Mouse (Mus musculus) gastrocnemius, postnatal 4 days (tissue): Measurements from ENCODE around the gene Morc3. TPM values are rescaled to one million over a fixed set of nuclear protein-coding genes. Genes with fewer than 3 reads are reported as not detected.

ENCODE experiments used
- DNase-seq, 2 experiments: peaks; one replicate each; pipeline ENCODE4 v3.0.0; 2021 to 2022; ENCODE audit warnings: low spot score in 2 of 2, mixed read lengths in 2 of 2
- total RNA-seq, 2 experiments: library from RNA; stranded (reverse); gene quantifications; 2 replicates each; pipeline ENCODE4 v1.2.3; 2021

The Morc3 gene
- total RNA-seq, 2 experiments from 2014 or later = 35.5 to 50.6 TPM

GRCm38 (mm10) chr16:93919189-93919588, 87.3 kb downstream of the Morc3 start:
- no peak for DNase-seq

- no peak for DNase-seq
Observed at GRCm38 (mm10) chr16:93920673-93921072, 88.8 kb downstream of the Morc3 start.

- no peak for DNase-seq
Observed at GRCm38 (mm10) chr16:93922835-93923389, 91.0 kb downstream of the Morc3 start.

DNA sequence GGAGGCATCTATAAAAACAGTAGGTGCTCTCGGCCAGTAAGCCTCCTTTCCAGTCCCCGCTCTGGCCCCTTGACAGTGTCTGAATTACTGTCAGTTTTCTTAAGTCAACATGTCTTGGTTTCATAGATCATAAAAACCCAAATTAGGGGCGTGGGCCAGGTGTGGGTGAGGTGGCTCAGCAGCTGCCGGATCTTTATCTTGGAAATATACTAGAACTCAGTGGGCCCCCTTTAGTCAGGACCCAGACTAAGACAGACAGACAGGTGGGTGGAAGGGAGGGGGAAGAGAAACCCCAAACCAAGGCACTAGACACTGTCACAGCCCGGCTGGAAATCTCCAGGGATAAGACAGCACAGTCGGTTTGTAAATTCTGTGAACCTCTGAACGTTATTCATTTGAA, 91.9 kb downstream of the Morc3 start:
- no peak for DNase-seq

Other genes starting within 250 kb of the Morc3 start
- gene Setd4, start 228.1 kb upstream of the Morc3 start, total RNA-seq = 1 to 10 TPM; 2.4 to 3.7 TPM
- 10 to 100 TPM; 28.4 to 30.6 TPM for gene Cbr1, start 226.3 kb upstream of the Morc3 start, total RNA-seq
- gene Gm5678, start 204.0 kb upstream of the Morc3 start, total RNA-seq = 1 to 10 TPM; 1.3 to 2.0 TPM
- 1 to 10 TPM; 6.8 to 7.9 TPM for gene Cbr3, start 148.9 kb upstream of the Morc3 start, total RNA-seq
- gene Dop1b, start 120.2 kb upstream of the Morc3 start, total RNA-seq = 10 to 100 TPM; 32.0 to 35.0 TPM
- gene Chaf1b, start 51.8 kb downstream of the Morc3 start, total RNA-seq = 10 to 100 TPM; 13.7 to 13.8 TPM
- gene Cldn14, start 176.7 kb downstream of the Morc3 start, total RNA-seq = under 1 TPM in 1 of 2 experiments, not detected in 1; 0.21 TPM